Mouse (Mus musculus): ENCODE results near the gene Ccnk.

DNA sequence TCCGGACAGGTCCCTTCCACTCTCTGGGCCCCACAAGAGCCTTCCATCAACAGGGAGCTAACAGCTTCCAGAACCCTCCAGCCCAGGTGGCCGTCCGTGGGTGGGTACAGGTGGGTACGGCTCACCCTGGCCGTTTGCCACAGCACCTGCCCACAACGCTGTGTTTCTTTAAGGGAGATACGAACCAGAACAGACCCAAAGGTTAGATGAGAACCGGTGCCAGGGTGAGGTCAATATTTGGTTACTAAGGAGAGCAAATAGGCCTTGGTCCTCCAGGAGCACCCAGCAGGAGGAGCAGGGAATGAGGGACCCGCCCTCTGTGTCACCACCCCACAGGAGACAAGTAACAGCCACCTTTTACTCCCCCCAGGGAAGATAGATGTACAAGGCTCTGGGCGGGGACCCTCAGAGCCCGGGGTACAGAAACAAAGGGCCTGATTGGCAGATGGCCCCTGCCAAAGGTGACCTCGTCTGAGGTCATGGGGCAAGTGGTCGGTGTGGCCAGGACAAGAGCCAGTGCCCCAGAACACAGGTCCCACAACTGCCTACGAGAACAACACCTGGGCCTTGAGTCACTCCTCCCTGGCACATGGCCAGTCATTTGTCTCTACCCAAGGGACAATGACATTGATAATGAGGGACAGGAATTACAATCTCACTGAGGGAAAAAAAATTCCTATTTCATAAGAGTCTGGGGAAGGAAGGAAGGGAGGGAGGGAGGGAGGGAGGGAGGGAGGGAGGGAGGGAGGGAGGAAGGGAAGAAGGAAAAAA lies 55.6 kb downstream of the Ccnk start:
- TF ChIP-seq GATA1 (IDR thresholded peaks at IDR 0.05; ENCODE audit: borderline replicate concordance, low read length) (no peak), FLI1 (IDR thresholded peaks at IDR 0.05; ENCODE audit: low read length) (no peak)
